Mouse (Mus musculus) ES-Bruce4 (cell line): ENCODE results near the gene Ifi27l2a.
"Not testable (repeated sequence)": the region's sequence is repeated elsewhere in the genome, so short reads cannot be mapped to it uniquely, and the experiment has no call there.

Experiments
- CTCF ChIP-seq: IDR thresholded peaks from one replicate; pipeline ENCODE4 v1.8.1; 2011; ENCODE audit warnings: low read depth, low read length
- POLR2A ChIP-seq: IDR thresholded peaks from one replicate; pipeline ENCODE4 v1.8.1; 2011; ENCODE audit warnings: low read length; ENCODE audit not compliant: insufficient read depth

- TF ChIP-seq POLR2A, CTCF: not testable (repeated sequence)
Measured at GRCm38 (mm10) chr12:103484200-103484972, 40.9 kb upstream of the Ifi27l2a start.
